Mouse (Mus musculus) kidney, adult 2 months (tissue): ENCODE data around the gene Prkag2. TPM values are rescaled to one million over a fixed set of nuclear protein-coding genes. Genes with fewer than 3 reads are reported as not detected.
A peak's percentile ranks its signal among the peaks of the same experiment; 100 is the strongest.

ENCODE experiments used
- DNase-seq: peaks from one replicate; pipeline ENCODE4 v3.0.0; 2021
- H3K27ac ChIP-seq: fragments of 200-500 bp; 2 replicates; pipeline ENCODE4 v1.5.1; 2012; ENCODE audit warnings: low read depth, low read length, control low read depth, inconsistent platforms; ENCODE audit not compliant: insufficient read depth
- H3K27me3 ChIP-seq: fragments of 200-500 bp; replicated peaks from 2 replicates; pipeline ENCODE4 v1.6.1; 2012; ENCODE audit warnings: mild to moderate bottlenecking, moderate library complexity, low read length, inconsistent platforms; ENCODE audit not compliant: control insufficient read depth, insufficient read depth
- H3K36me3 ChIP-seq: fragments of 200-500 bp; 2 replicates; pipeline ENCODE4 v1.6.1; 2012; ENCODE audit warnings: mild to moderate bottlenecking, moderate library complexity, low read length, inconsistent platforms; ENCODE audit not compliant: control insufficient read depth, insufficient read depth
- H3K4me1 ChIP-seq: fragments of 200-500 bp; 2 replicates; pipeline ENCODE4 v1.6.1; 2011; ENCODE audit warnings: low read length; ENCODE audit not compliant: control insufficient read depth, insufficient read depth
- H3K4me3 ChIP-seq: fragments of 200-500 bp; 2 replicates; pipeline ENCODE4 v1.5.1; 2011; ENCODE audit warnings: mild to moderate bottlenecking, low read depth, low read length, control low read depth; ENCODE audit not compliant: insufficient read depth
- CTCF ChIP-seq: fragments of 200-500 bp; conservative IDR thresholded peaks from 2 replicates; pipeline ENCODE4 v1.5.1; 2011; ENCODE audit warnings: low read depth, mild to moderate bottlenecking, control low read depth, low read length, moderate library complexity, mixed read lengths; ENCODE audit not compliant: insufficient read depth, insufficient read length
- POLR2A ChIP-seq: fragments of 200-500 bp; IDR thresholded peaks from one replicate; pipeline ENCODE4 v1.6.1; 2011; ENCODE audit warnings: low read depth, low read length, control low read depth
- WGBS: fragments of 180-500 bp; shearing (Covaris S2); methylation state at CpG from one replicate; pipeline ENCODE4 v1.1.7; 2018; 5-methylcytosine and 5-hydroxymethylcytosine counted together
- polyA plus RNA-seq: library from polyadenylated mRNA; depleted of rRNA; stranded (reverse); fragments of >200 nt; gene quantifications from 2 replicates; pipeline ENCODE4 v1.2.3, GENCODE M21; 2012

Gene Prkag2
- polyA plus RNA-seq, 1 experiment, result 36.8 TPM

DNA sequence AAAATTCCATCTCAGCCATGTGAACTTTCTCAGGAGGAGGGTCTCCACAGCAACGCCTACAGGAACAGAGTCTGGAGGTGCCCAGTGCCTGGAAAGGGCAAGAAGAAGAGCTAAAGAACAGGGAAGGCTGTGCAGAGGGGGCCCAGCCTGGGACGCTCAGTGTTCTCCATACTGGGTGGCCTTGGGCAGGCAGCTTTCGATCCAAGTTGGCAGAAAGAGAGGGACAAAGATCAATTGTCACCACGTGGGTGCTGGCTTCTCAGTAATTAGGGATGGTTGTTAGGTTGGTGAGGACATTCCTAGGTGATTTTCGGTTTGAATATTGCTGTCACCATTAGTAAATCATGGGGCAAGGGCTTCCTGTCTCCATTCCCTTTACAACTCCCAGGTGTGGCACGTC, 148.2 kb downstream of the Prkag2 start:
- Histone ChIP-seq H3K4me3 (no peak overlapping the region), H3K27me3 (no peaks in the 10 kb centered on the region), H3K27ac (no peak overlapping the region), H3K4me1 (peaks cover 3% of the 10 kb centered on the region; the same call in 1 of the 2 replicates), H3K36me3 (no peaks in the 10 kb centered on the region)
- peak; percentile 69 for DNase-seq
- TF ChIP-seq CTCF, result no peak
- TF ChIP-seq POLR2A, result no peak
- WGBS, result 50% methylated on average over 6 of the region's 6 CpGs

DNA sequence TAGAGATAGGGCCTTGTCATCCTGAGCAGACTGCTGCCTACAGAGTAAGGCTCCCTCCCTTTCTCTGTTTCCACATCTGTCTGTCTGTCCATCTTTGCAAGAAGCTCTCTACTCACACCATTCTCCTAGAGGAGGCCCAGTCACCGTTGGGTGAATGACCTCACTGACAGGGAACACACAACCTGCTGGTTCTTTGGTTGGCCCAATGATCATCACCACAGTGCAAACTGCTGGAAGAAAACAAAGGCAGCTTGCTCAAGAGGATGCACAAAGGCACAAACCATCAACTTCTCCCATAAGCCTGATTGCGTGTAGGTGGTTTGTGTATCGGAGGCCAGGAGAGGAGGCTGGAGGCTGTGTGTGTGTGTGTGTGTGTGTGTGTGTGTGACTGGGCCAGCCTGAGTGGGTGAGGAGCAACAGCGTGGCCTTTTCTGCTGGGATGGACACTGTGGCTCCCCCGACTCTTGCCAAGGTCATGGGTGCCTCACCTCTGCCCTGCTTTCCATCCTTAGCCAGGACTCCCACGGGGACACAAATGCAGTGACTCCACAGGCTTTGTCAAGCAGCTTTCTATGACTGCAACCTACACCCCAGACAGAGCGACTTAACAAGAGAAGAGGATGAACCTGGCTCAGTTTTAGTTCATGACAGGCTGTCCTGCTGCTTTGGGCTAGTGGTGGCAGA, 149.4 kb downstream of the Prkag2 start:
- WGBS, result 72% methylated on average over 7 of the region's 7 CpGs

DNA sequence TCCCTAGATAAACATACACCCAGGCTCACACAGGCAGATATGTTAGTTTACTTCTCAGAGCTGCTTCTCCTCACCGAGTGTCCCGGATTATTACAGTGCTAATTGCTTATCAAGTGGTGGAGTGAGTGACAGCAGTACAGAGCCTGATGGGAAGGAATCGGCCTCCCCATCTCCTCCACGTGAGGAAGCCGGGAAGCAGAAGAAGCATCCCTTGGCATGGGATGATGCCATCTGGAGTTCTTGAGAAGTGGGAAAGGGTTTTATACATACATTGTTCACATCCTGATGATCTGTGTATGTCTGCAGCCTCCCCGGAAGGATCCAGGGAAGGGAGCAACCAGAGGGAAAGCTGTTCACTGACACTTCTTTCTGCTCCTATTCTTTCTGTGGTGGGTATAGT, 150.4 kb downstream of the Prkag2 start:
- 78% methylated on average over 6 of the region's 6 CpGs for WGBS
- no peak for DNase-seq
- Histone ChIP-seq H3K36me3 (no peaks in the 10 kb centered on the region), H3K27ac (no peak overlapping the region), H3K27me3 (no peaks in the 10 kb centered on the region), H3K4me1 (no peaks in the 10 kb centered on the region; the same call in 1 of the 2 replicates), H3K4me3 (no peak overlapping the region)
- TF ChIP-seq CTCF (no peak), POLR2A (no peak)

More for the DNA sequence above, 149.4 kb downstream of the Prkag2 start:
- Histone ChIP-seq H3K4me3 (no peak overlapping the region), H3K36me3 (no peaks in the 10 kb centered on the region), H3K4me1 (no peaks in the 10 kb centered on the region; the same call in 1 of the 2 replicates), H3K27me3 (no peaks in the 10 kb centered on the region), H3K27ac (no peak overlapping the region)
- no peak for DNase-seq
- TF ChIP-seq CTCF, result no peak
- TF ChIP-seq POLR2A, result no peak

DNA sequence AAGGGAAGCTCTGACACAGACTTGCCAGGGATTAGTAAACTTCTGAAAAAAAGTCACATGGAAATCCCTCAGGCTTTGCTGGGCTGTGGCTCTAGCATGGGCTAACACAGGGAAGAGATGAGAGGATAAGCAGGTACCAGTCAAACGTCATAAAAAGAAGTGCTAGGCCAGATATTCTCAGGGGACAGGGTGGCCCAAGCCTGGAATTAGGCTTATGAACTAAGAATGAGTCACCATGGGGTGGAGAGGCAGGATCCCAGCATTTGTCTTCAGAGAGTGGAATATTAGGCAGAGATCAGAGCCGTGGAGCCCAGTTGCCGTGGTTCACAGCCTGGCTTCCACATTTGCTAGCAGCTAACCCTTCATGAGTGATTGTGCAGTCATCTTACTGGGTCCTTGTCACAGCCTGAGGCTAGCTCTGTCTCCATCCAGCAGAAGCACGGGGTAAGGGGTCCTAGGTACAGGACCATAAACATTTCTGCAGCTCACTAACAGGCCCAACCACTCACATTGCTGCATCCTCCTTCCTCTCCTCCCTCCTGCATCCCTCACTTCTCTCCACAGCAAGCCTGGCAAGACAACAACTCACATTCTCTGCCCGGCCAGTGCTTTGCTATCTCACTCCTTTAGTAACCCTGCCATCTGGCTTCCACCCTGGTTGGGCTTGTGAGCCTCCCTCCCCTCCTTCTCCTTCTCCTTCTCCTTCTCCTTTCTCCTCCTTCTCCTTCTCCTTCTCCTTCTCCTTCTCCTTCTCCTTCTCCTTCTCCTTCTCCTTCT, 162.2 kb downstream of the Prkag2 start:
- 73% methylated on average over 5 of the region's 5 CpGs for WGBS
- Histone ChIP-seq H3K4me3 (no peak overlapping the region), H3K4me1 (no peaks in the 10 kb centered on the region), H3K27ac (no peak overlapping the region), H3K27me3 (no peaks in the 10 kb centered on the region), H3K36me3 (no peaks in the 10 kb centered on the region)
- no peak for DNase-seq
- TF ChIP-seq CTCF (no peak), POLR2A (no peak)

DNA sequence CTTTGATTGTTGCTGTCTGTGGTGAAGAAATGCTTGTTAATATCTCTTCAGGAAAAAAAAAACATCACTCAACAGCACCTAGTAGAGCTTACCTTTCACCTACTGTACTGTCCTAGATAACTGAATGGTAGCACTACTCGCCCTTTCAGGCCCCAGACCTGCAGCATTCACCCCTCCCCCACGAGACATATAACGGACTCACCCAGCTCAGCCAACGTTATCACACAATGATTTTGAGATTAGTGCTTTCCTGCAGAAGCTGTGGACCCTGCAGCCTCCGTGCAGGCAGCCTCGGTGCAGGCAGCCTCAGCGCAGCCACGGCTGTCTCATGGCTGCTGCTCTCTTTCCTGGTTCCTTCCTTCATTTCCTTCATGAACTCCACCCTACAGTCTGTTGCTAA, 164.0 kb downstream of the Prkag2 start:
- DNase-seq, result no peak
- Histone ChIP-seq H3K4me1 (peaks cover 8% of the 10 kb centered on the region; the same call in 1 of the 2 replicates), H3K4me3 (no peak overlapping the region), H3K27me3 (no peaks in the 10 kb centered on the region), H3K27ac (no peak overlapping the region), H3K36me3 (no peaks in the 10 kb centered on the region)
- no peak for TF ChIP-seq POLR2A
- TF ChIP-seq CTCF, result no peak
- WGBS, result 61% methylated on average over 8 of the region's 8 CpGs

DNA sequence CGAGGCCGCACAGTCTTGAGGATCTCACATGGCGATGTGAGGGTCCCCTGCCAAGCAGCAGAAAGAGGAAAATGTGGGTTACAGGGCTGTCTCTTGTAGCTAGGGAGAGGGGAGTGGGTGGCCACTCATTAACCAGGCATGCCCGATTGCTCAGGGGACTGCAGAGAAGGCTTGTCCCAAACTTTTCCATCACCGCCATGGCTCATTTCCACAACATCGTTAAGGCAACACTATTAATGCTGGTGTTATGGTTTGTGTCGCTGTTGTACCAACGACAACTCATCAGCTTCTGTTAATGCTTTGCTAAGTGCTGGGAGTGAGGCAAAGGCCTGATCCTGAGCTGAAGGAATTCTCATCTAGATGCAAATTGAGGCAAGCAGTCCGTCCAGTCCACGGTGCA, 165.0 kb downstream of the Prkag2 start:
- WGBS, result 40% methylated on average over 10 of the region's 10 CpGs
- no peak overlapping the region for H3K4me3 ChIP-seq
- no peaks in the 10 kb centered on the region for H3K36me3 ChIP-seq
- no peak for TF ChIP-seq POLR2A
- no peak for TF ChIP-seq CTCF
- DNase-seq, result peak; percentile 72
- H3K27me3 ChIP-seq, result no peaks in the 10 kb centered on the region
- peak overlapping the region; percentile 62 for H3K27ac ChIP-seq
- peaks cover 12% of the 10 kb centered on the region; the same call in 1 of the 2 replicates for H3K4me1 ChIP-seq

DNA sequence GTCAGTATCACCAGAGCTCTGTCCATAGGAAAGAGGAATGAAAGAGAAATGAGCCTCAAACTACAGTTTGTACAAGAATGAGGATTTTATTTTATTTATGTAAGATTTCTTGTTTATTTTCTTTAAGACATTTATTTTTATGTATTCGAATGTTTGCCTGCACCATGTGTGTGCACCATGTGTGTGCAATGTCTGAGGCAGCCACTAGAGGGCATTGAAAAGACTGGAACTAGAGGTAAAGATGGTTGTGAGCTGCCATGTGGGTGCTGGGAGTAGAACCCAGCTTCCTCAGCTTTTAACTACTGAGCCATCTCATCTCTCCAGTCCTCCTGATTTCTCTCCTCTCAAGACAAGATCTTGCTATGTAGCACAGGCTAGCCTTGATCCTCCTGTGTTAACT, 166.7 kb downstream of the Prkag2 start:
- 96% methylated on average over 1 of the region's 1 CpGs for WGBS
- no peak for DNase-seq
- no peaks in the 10 kb centered on the region for H3K36me3 ChIP-seq
- no peak for TF ChIP-seq POLR2A
- TF ChIP-seq CTCF, result 0 out of 2 replicates have a peak, but pooled peaks have one; percentile 10
- H3K4me3 ChIP-seq, result no peak overlapping the region
- no peak overlapping the region for H3K27ac ChIP-seq
- peaks cover 12% of the 10 kb centered on the region; the same call in 1 of the 2 replicates for H3K4me1 ChIP-seq
- H3K27me3 ChIP-seq, result no peaks in the 10 kb centered on the region
